Mouse (Mus musculus) G1E (cell line): Measurements from ENCODE around the gene Pgd. TPM values are rescaled to one million over a fixed set of nuclear protein-coding genes. Genes with fewer than 3 reads are reported as not detected.

Source experiments
- ATAC-seq: 2 replicates; pipeline ENCODE4 v1.8.0; 2016; ENCODE audit warnings: mild to moderate bottlenecking; ENCODE audit not compliant: insufficient number of reproducible peaks, poor library complexity, low FRiP score, severe bottlenecking; ENCODE audit errors: extremely low read depth
- DNase-seq: peaks from one replicate; pipeline ENCODE4 v3.0.0; 2012; ENCODE audit warnings: low spot score
- H3K27me3 ChIP-seq: 2 replicates; pipeline ENCODE4 v1.6.1; 2012; ENCODE audit warnings: mild to moderate bottlenecking, low read length, inconsistent platforms; ENCODE audit not compliant: insufficient read depth
- H3K36me3 ChIP-seq: replicated peaks from 2 replicates; pipeline ENCODE3; 2012; ENCODE audit warnings: mild to moderate bottlenecking, inconsistent platforms
- H3K4me1 ChIP-seq: 2 replicates; pipeline ENCODE4 v1.6.1; 2012; ENCODE audit warnings: low read depth, low read length, inconsistent platforms, mixed read lengths; ENCODE audit not compliant: insufficient read depth
- H3K4me3 ChIP-seq: 2 replicates; pipeline ENCODE4 v1.5.1; 2012; ENCODE audit warnings: low read depth, mild to moderate bottlenecking, inconsistent platforms, low read length, moderate library complexity, mixed read lengths
- H3K9me3 ChIP-seq: replicated peaks from 2 replicates; pipeline ENCODE4 v1.6.1; 2012; ENCODE audit warnings: inconsistent platforms
- CTCF ChIP-seq: IDR thresholded peaks from 2 replicates; pipeline ENCODE4 v1.5.1; 2012; ENCODE audit warnings: low read depth, low read length, inconsistent platforms, mixed read lengths
- GATA1 ChIP-seq: IDR thresholded peaks from 2 replicates; pipeline ENCODE4 v1.6.1; 2012; ENCODE audit warnings: borderline replicate concordance, low read length, inconsistent platforms, mixed read lengths
- GATA2 ChIP-seq: IDR thresholded peaks from 2 replicates; pipeline ENCODE4 v1.6.1; 2012; ENCODE audit warnings: low read depth, low read length, inconsistent platforms, borderline replicate concordance
- POLR2AphosphoS5 ChIP-seq: IDR thresholded peaks from 2 replicates; pipeline ENCODE4 v1.6.1; 2012; ENCODE audit warnings: low read depth, low read length, inconsistent platforms; ENCODE audit not compliant: insufficient replicate concordance
- TAL1 ChIP-seq: conservative IDR thresholded peaks from 2 replicates; pipeline ENCODE4 v1.6.1; 2012; ENCODE audit warnings: low read depth, low read length, inconsistent platforms, mixed read lengths
- polyA plus RNA-seq: library from polyadenylated mRNA; stranded (reverse); fragments of >175 nt; gene quantifications from 2 replicates; pipeline ENCODE4 v1.2.3, GENCODE M21; 2012
- total RNA-seq, 2 experiments: library from RNA; stranded (forward) in 1 of 2; stranded (reverse) in 1 of 2; fragments of 200-1000 nt in 1 of 2; fragments of >200 nt in 1 of 2; fragmentation: Nextera tagmentation in 1 of 2; gene quantifications; 2 replicates each; pipeline ENCODE4 v1.2.3; 2014 to 2017

The Pgd gene
- total and polyA plus RNA-seq, 3 experiments, result 53.1 to 171 (median 68.0) TPM

- H3K27me3 ChIP-seq, result no peaks in the 10 kb centered on the region
- H3K9me3 ChIP-seq, result peaks cover 7% of the 10 kb centered on the region
- H3K4me3 ChIP-seq, result no peak overlapping the region
- DNase-seq, result no peak
- TF ChIP-seq POLR2AphosphoS5 (no peak), GATA2 (no peak), TAL1 (no peak), CTCF (no peak), GATA1 (no peak)
- no peak for ATAC-seq
- H3K36me3 ChIP-seq, result peaks cover 99% of the 10 kb centered on the region
- peaks cover 19% of the 10 kb centered on the region for H3K4me1 ChIP-seq
Measured at GRCm38 (mm10) chr4:149154859-149155258, 11.7 kb downstream of the Pgd start.

GRCm38 (mm10) chr4:149150721-149151120 is 15.8 kb downstream of the Pgd start:
- Histone ChIP-seq H3K27me3 (peaks cover 3% of the 10 kb centered on the region; the same call in 1 of the 2 replicates), H3K4me1 (peaks cover 5% of the 10 kb centered on the region), H3K4me3 (no peak overlapping the region), H3K36me3 (peaks cover 68% of the 10 kb centered on the region), H3K9me3 (peaks cover 5% of the 10 kb centered on the region)
- no peak for DNase-seq
- TF ChIP-seq CTCF (no peak), GATA1 (no peak), POLR2AphosphoS5 (no peak), GATA2 (no peak), TAL1 (no peak)
- no peak for ATAC-seq

- TF ChIP-seq GATA1, result no peak
- TF ChIP-seq TAL1, result no peak
- no peak for TF ChIP-seq GATA2
- TF ChIP-seq POLR2AphosphoS5, result no peak
- no peak for TF ChIP-seq CTCF
- Histone ChIP-seq H3K9me3 (peaks cover 4% of the 10 kb centered on the region), H3K4me3 (no peak overlapping the region), H3K36me3 (peaks cover 64% of the 10 kb centered on the region), H3K27me3 (peaks cover 3% of the 10 kb centered on the region; the same call in 1 of the 2 replicates), H3K4me1 (peaks cover 5% of the 10 kb centered on the region)
- DNase-seq (no peak), ATAC-seq (no peak)
Measured at GRCm38 (mm10) chr4:149150256-149150655, 16.3 kb downstream of the Pgd start.

GRCm38 (mm10) chr4:149149611-149150010 is 17.0 kb downstream of the Pgd start:
- Histone ChIP-seq H3K27me3 (peaks cover 5% of the 10 kb centered on the region), H3K36me3 (peaks cover 57% of the 10 kb centered on the region), H3K4me1 (peaks cover 6% of the 10 kb centered on the region), H3K4me3 (no peak overlapping the region), H3K9me3 (peaks cover 4% of the 10 kb centered on the region)
- DNase-seq (no peak), ATAC-seq (no peak)
- TF ChIP-seq GATA2 (no peak), POLR2AphosphoS5 (no peak), CTCF (no peak), GATA1 (no peak), TAL1 (no peak)

GRCm38 (mm10) chr4:149149196-149149595 is 17.4 kb downstream of the Pgd start:
- Histone ChIP-seq H3K9me3 (peaks cover 4% of the 10 kb centered on the region), H3K27me3 (peaks cover 5% of the 10 kb centered on the region), H3K36me3 (peaks cover 53% of the 10 kb centered on the region), H3K4me1 (peaks cover 8% of the 10 kb centered on the region), H3K4me3 (no peak overlapping the region)
- TF ChIP-seq CTCF, result no peak
- no peak for TF ChIP-seq GATA2
- TF ChIP-seq POLR2AphosphoS5, result no peak
- no peak for TF ChIP-seq TAL1
- TF ChIP-seq GATA1, result no peak
- ATAC-seq, result no peak
- DNase-seq, result no peak

GRCm38 (mm10) chr4:149148084-149148483 is 18.5 kb downstream of the Pgd start:
- H3K36me3 ChIP-seq, result peaks cover 42% of the 10 kb centered on the region
- ATAC-seq (no peak), DNase-seq (no peak)
- peaks cover 8% of the 10 kb centered on the region for H3K27me3 ChIP-seq
- H3K4me1 ChIP-seq, result peaks cover 11% of the 10 kb centered on the region
- no peak for TF ChIP-seq GATA1
- no peak for TF ChIP-seq GATA2
- TF ChIP-seq CTCF, result no peak
- no peak for TF ChIP-seq POLR2AphosphoS5
- TF ChIP-seq TAL1, result no peak
- H3K4me3 ChIP-seq, result no peak overlapping the region
- H3K9me3 ChIP-seq, result peaks cover 4% of the 10 kb centered on the region

- ATAC-seq, result no peak
- Histone ChIP-seq H3K4me3 (no peak overlapping the region), H3K4me1 (peaks cover 11% of the 10 kb centered on the region), H3K27me3 (peaks cover 8% of the 10 kb centered on the region), H3K36me3 (peaks cover 37% of the 10 kb centered on the region), H3K9me3 (peaks cover 4% of the 10 kb centered on the region)
- no peak for TF ChIP-seq CTCF
- no peak for TF ChIP-seq POLR2AphosphoS5
- TF ChIP-seq GATA2, result no peak
- no peak for TF ChIP-seq TAL1
- no peak for TF ChIP-seq GATA1
- DNase-seq, result no peak
Measured at GRCm38 (mm10) chr4:149147528-149147927, 19.0 kb downstream of the Pgd start.
